Mouse (Mus musculus): ENCODE measurements around the gene Antxr1. TPM values are rescaled to one million over a fixed set of nuclear protein-coding genes. Genes with fewer than 3 reads are reported as not detected.
A peak's percentile ranks its signal among the peaks of the same experiment; 100 is the strongest.

Gene Antxr1
- polyA plus RNA-seq, 1 experiment from 2014 or later = 5.2 TPM

DNA sequence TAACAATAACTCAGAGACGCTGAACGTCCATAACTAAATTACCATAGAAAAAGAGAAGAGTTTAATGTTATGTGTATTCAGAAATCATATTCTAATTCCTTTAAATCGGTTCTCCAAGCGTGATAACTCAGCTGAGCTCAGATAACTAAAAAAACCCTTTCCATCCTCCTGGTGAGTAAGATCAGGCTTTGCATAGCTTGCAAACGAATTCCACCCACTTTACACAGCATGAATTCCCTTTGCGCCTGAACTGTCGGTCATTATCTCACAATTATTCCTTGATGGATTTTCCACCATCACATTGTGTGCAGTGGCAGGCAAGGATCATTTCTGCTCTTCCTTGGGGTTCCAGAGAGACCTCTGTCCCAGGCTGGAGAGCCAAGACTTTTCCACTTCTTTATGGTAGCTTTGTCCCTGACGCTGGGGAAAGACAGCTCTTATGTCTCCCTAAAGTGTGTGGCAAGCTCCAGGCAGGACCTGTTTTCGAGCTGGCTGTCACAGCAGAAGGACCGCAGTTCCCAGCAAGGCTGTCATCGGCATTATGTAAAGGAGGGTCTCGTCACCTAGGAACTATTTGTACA is 201.6 kb downstream of the Antxr1 start:
- Histone ChIP-seq H3K9ac (ENCODE audit: low read depth, low read length) (no peak overlapping the region), H3K27me3 (ENCODE audit: insufficient read depth, low read length) (no peaks in the 10 kb centered on the region), H3K4me1 (replicated peaks; ENCODE audit: insufficient read depth, low read length) (no peaks in the 10 kb centered on the region), H3K9me3 (replicated peaks; ENCODE audit: low read length) (no peaks in the 10 kb centered on the region), H3K4me3 (replicated peaks; ENCODE audit: low read depth, low read length) (no peak overlapping the region), H3K27ac (no peak overlapping the region), H3K36me3 (ENCODE audit: insufficient read depth, low read length) (peaks cover 4% of the 10 kb centered on the region; the same call in 1 of the 2 replicates), H3K4me2 (ENCODE audit: low read length) (no peak overlapping the region)
- 75% methylated on average over 12 of the region's 12 CpGs for WGBS
- TF ChIP-seq CTCF (IDR thresholded peaks at IDR 0.05; ENCODE audit: low read depth) = no peak
- no peak for DNase-seq (ENCODE audit: low spot score)
- ATAC-seq (replicated peaks; ENCODE audit: low FRiP score, low read depth) = no peak

DNA sequence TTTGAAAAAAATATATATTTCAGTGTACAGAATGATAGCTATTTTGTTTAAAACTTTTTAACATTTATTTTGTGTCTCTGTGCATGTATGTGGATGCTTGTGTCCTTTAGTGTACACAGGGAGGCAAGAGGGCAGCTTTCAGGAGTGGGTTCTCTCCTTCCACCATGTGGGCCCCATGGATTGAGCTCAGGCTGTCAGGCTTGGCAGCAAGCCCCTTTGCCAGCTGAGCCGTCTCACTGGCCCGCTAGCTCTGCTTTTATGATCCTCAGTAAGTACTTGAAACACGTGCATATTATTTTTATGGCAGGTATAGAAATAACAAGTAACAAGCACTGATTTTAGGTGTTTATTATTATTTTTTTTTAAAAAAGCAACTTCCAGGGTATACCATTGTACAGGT is 202.1 kb downstream of the Antxr1 start:
- no peaks in the 10 kb centered on the region for H3K27me3 ChIP-seq (ENCODE audit: insufficient read depth, low read length)
- TF ChIP-seq CTCF (IDR thresholded peaks at IDR 0.05; ENCODE audit: low read depth) = no peak
- H3K36me3 ChIP-seq (ENCODE audit: insufficient read depth, low read length) = peaks cover 4% of the 10 kb centered on the region; the same call in 1 of the 2 replicates
- H3K27ac ChIP-seq = no peak overlapping the region
- H3K9ac ChIP-seq (ENCODE audit: low read depth, low read length) = no peak overlapping the region
- H3K9me3 ChIP-seq (replicated peaks; ENCODE audit: low read length) = no peaks in the 10 kb centered on the region
- no peak overlapping the region for H3K4me3 ChIP-seq (replicated peaks; ENCODE audit: low read depth, low read length)
- DNase-seq (ENCODE audit: low spot score) = no peak
- no peak for ATAC-seq (replicated peaks; ENCODE audit: low FRiP score, low read depth)
- H3K4me1 ChIP-seq (replicated peaks; ENCODE audit: insufficient read depth, low read length) = no peaks in the 10 kb centered on the region
- no peak overlapping the region for H3K4me2 ChIP-seq (ENCODE audit: low read length)
- 86% methylated on average over 3 of the region's 3 CpGs for WGBS

- peaks cover 7% of the 10 kb centered on the region; the same call in 1 of the 2 replicates for H3K4me1 ChIP-seq (replicated peaks; ENCODE audit: insufficient read depth, low read length)
- peak; percentile 14; the same call in 1 of the 2 replicates for TF ChIP-seq CTCF (IDR thresholded peaks at IDR 0.05; ENCODE audit: low read depth)
- H3K36me3 ChIP-seq (ENCODE audit: insufficient read depth, low read length) = peaks cover 3% of the 10 kb centered on the region; the same call in 1 of the 2 replicates
- no peak overlapping the region for H3K4me2 ChIP-seq (ENCODE audit: low read length)
- H3K27ac ChIP-seq = no peak overlapping the region
- H3K9ac ChIP-seq (ENCODE audit: low read depth, low read length) = no peak overlapping the region
- no peaks in the 10 kb centered on the region for H3K9me3 ChIP-seq (replicated peaks; ENCODE audit: low read length)
- no peaks in the 10 kb centered on the region for H3K27me3 ChIP-seq (ENCODE audit: insufficient read depth, low read length)
- no peak overlapping the region for H3K4me3 ChIP-seq (replicated peaks; ENCODE audit: low read depth, low read length)
- DNase-seq (ENCODE audit: low spot score) (no peak), ATAC-seq (replicated peaks; ENCODE audit: low FRiP score, low read depth) (no peak)
- 79% methylated on average over 1 of the region's 1 CpGs for whole genome bisulfite sequencing
Observed at GRCm38 (mm10) chr6:87131078-87131477, 204.5 kb downstream of the Antxr1 start.

- Histone ChIP-seq H3K4me2 (ENCODE audit: low read length) (no peak overlapping the region), H3K27me3 (ENCODE audit: insufficient read depth, low read length) (no peaks in the 10 kb centered on the region), H3K9me3 (replicated peaks; ENCODE audit: low read length) (no peaks in the 10 kb centered on the region), H3K4me3 (replicated peaks; ENCODE audit: low read depth, low read length) (no peak overlapping the region), H3K27ac (no peak overlapping the region), H3K9ac (ENCODE audit: low read depth, low read length) (no peak overlapping the region), H3K4me1 (replicated peaks; ENCODE audit: insufficient read depth, low read length) (peaks cover 7% of the 10 kb centered on the region; the same call in 1 of the 2 replicates), H3K36me3 (ENCODE audit: insufficient read depth, low read length) (no peaks in the 10 kb centered on the region)
- WGBS = 94% methylated on average over 7 of the region's 7 CpGs
- no peak for TF ChIP-seq CTCF (IDR thresholded peaks at IDR 0.05; ENCODE audit: low read depth)
- ATAC-seq (replicated peaks; ENCODE audit: low FRiP score, low read depth) (no peak), DNase-seq (ENCODE audit: low spot score) (no peak)
Observed at GRCm38 (mm10) chr6:87130628-87131027, 205.0 kb downstream of the Antxr1 start.

GRCm38 (mm10) chr6:87129861-87130260 is 205.8 kb downstream of the Antxr1 start:
- WGBS = 92% methylated on average over 8 of the region's 8 CpGs
- no peak overlapping the region for H3K9ac ChIP-seq (ENCODE audit: low read depth, low read length)
- TF ChIP-seq CTCF (IDR thresholded peaks at IDR 0.05; ENCODE audit: low read depth) = no peak

DNA sequence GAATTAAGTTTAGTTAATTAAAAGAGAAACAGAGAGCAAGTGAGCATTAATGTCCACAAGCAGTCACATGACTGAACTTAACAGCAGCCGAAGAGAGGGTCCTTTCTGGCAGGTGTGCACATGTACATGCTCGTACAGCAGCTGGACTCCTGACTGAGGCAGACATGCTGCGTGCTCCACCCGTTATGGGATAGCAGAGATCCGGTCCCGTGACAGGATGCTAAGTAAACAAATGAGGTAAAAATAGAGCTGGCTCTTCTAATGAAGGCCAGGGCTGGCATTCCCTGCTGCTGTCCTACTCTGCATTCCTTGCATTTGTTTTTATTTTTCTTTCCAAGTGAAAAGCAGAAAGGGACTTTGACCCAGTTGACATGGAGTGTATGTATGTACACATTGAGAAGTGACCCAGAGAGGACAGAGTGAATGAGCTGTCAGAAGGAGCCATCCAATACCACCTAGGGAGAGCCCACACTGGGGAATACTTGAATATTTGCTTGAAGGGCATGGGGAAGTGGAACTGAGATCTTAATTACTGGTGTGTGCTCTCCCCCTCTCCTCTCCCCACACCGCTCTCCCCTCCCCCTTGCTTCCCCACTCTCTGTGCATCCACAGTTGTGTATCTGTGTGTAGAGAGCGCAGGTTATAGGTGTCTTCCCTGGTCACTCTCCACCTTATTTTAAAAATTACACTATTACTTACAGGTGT is 208.4 kb downstream of the Antxr1 start:
- WGBS = 39% methylated on average over 8 of the region's 8 CpGs
- DNase-seq (ENCODE audit: low spot score) (peak; percentile 34), ATAC-seq (replicated peaks; ENCODE audit: low FRiP score, low read depth) (0 out of 2 replicates have a peak, but pooled peaks have one; percentile 36)
- Histone ChIP-seq H3K27me3 (ENCODE audit: insufficient read depth, low read length) (no peaks in the 10 kb centered on the region), H3K4me2 (ENCODE audit: low read length) (no peak overlapping the region), H3K4me1 (replicated peaks; ENCODE audit: insufficient read depth, low read length) (peaks cover 7% of the 10 kb centered on the region; the same call in 1 of the 2 replicates), H3K9me3 (replicated peaks; ENCODE audit: low read length) (no peaks in the 10 kb centered on the region), H3K36me3 (ENCODE audit: insufficient read depth, low read length) (no peaks in the 10 kb centered on the region), H3K9ac (ENCODE audit: low read depth, low read length) (no peak overlapping the region), H3K27ac (no peak overlapping the region), H3K4me3 (replicated peaks; ENCODE audit: low read depth, low read length) (no peak overlapping the region)
- no peak for TF ChIP-seq CTCF (IDR thresholded peaks at IDR 0.05; ENCODE audit: low read depth)

More at GRCm38 (mm10) chr6:87129861-87130260, 205.8 kb downstream of the Antxr1 start:
- DNase-seq (ENCODE audit: low spot score) (no peak), ATAC-seq (replicated peaks; ENCODE audit: low FRiP score, low read depth) (no peak)
- no peaks in the 10 kb centered on the region for H3K36me3 ChIP-seq (ENCODE audit: insufficient read depth, low read length)
- no peak overlapping the region for H3K27ac ChIP-seq
- no peak overlapping the region for H3K4me2 ChIP-seq (ENCODE audit: low read length)
- H3K4me1 ChIP-seq (replicated peaks; ENCODE audit: insufficient read depth, low read length) = peaks cover 7% of the 10 kb centered on the region; the same call in 1 of the 2 replicates
- H3K27me3 ChIP-seq (ENCODE audit: insufficient read depth, low read length) = no peaks in the 10 kb centered on the region
- H3K9me3 ChIP-seq (replicated peaks; ENCODE audit: low read length) = no peaks in the 10 kb centered on the region
- no peak overlapping the region for H3K4me3 ChIP-seq (replicated peaks; ENCODE audit: low read depth, low read length)

All from kidney, postnatal 0 days (tissue).